ENCODE assay signal across 12 mouse cellular contexts in genomic region chr1:181260949-181261696, GRCm38 (mm10). TPM values are rescaled to one million over a fixed set of nuclear protein-coding genes. Genes with fewer than 3 reads are reported as not detected.
DNase-seq lines count a peak whose midpoint lies in the region; ATAC-seq and TF ChIP-seq lines count a peak whose summit lies in the region.
"Had no signal": no experiment of that assay in that cellular context is flagged by ENCODE, and none has a peak within 500 bp of the region (broad histone marks: within the 10 kb centered on the region; RNA-seq: fewer than 3 reads in every experiment).

No protein-coding gene starts in this region.

- TF ChIP-seq CTCF in lung, embryonic 14.5 days (IDR thresholded peaks at IDR 0.05; ENCODE audit: low read depth): no peak
- TF ChIP-seq CTCF in lung, adult 2 months (IDR thresholded peaks at IDR 0.05; ENCODE audit: insufficient read depth, low read length): no peak
- TF ChIP-seq CTCF in G1E (IDR thresholded peaks at IDR 0.05; ENCODE audit: low read depth, low read length): no peak

- no peak for DNase-seq in lung, embryonic 14.5 days
- no peak for DNase-seq in lung, adult 2 months
- DNase-seq in G1E (ENCODE audit: low spot score): no peak
- DNase-seq in cerebellum, adult 8-10 months: no peak
- DNase-seq in frontal cortex, postnatal 14 days (ENCODE audit: low spot score in 2 of 2): no peak
- no peak for DNase-seq in left cerebral cortex, adult 18-20 months (ENCODE audit: low spot score in 2 of 2)
- DNase-seq: lung, postnatal 14 days; right cerebral cortex, postnatal 14 days had no signal

- TF ChIP-seq POLR2A in lung, adult 2 months (IDR thresholded peaks at IDR 0.05; ENCODE audit: borderline replicate concordance, extremely low read depth, low read depth, low read length): no peak

- no peaks in the 10 kb centered on the region for H3K36me3 ChIP-seq in lung, embryonic 14.5 days (ENCODE audit: insufficient read depth)
- no peaks in the 10 kb centered on the region for H3K36me3 ChIP-seq in G1E (replicated peaks)
- H3K36me3 ChIP-seq in erythroblast, embryonic 14.5 days (ENCODE audit: control insufficient read depth): peaks cover 19% of the 10 kb centered on the region
- no peaks in the 10 kb centered on the region for H3K36me3 ChIP-seq in liver, embryonic 12.5 days
- H3K36me3 ChIP-seq: embryonic facial prominence, embryonic 13.5 days had no signal

- no peaks in the 10 kb centered on the region for H3K27me3 ChIP-seq in lung, embryonic 14.5 days (ENCODE audit: insufficient read depth, low read length)
- H3K27me3 ChIP-seq in G1E (ENCODE audit: insufficient read depth, low read length): peaks cover 3% of the 10 kb centered on the region
- H3K27me3 ChIP-seq in erythroblast, embryonic 14.5 days (ENCODE audit: control insufficient read depth): no peaks in the 10 kb centered on the region
- H3K27me3 ChIP-seq in liver, embryonic 12.5 days (replicated peaks): no peaks in the 10 kb centered on the region

- H3K4me2 ChIP-seq in lung, embryonic 14.5 days: no peak overlapping the region
- peak overlapping the region; percentile 52 for H3K4me2 ChIP-seq in liver, embryonic 12.5 days
- H3K4me2 ChIP-seq: embryonic facial prominence, embryonic 13.5 days had no signal

- peaks cover 3% of the 10 kb centered on the region for H3K4me1 ChIP-seq in lung, embryonic 14.5 days (ENCODE audit: insufficient read depth)
- peaks cover 3% of the 10 kb centered on the region for H3K4me1 ChIP-seq in lung, adult 2 months (ENCODE audit: control insufficient read depth, insufficient read depth, low read length)
- peaks cover 60% of the 10 kb centered on the region for H3K4me1 ChIP-seq in G1E (ENCODE audit: insufficient read depth, low read depth, low read length)
- peaks cover 71% of the 10 kb centered on the region for H3K4me1 ChIP-seq in erythroblast, embryonic 14.5 days (ENCODE audit: control insufficient read depth)
- peaks cover 66% of the 10 kb centered on the region for H3K4me1 ChIP-seq in liver, embryonic 12.5 days

- no peak overlapping the region for H3K4me3 ChIP-seq in lung, embryonic 14.5 days (ENCODE audit: low read depth, low read length)
- no peak overlapping the region for H3K4me3 ChIP-seq in lung, adult 2 months (replicated peaks; ENCODE audit: extremely low read depth, low read depth, low read length)
- no peak overlapping the region; the same call in 1 of the 2 replicates for H3K4me3 ChIP-seq in G1E (ENCODE audit: low read depth, low read length)
- peak overlapping the region; percentile 26 for H3K4me3 ChIP-seq in erythroblast, embryonic 14.5 days (replicated peaks)
- no peak overlapping the region for H3K4me3 ChIP-seq in liver, embryonic 12.5 days
- H3K4me3 ChIP-seq: embryonic facial prominence, embryonic 13.5 days had no signal

- H3K9me3 ChIP-seq in lung, embryonic 14.5 days (ENCODE audit: low read depth, low read length): no peaks in the 10 kb centered on the region
- no peaks in the 10 kb centered on the region for H3K9me3 ChIP-seq in G1E (replicated peaks)
- H3K9me3 ChIP-seq in erythroblast, embryonic 14.5 days (ENCODE audit: control insufficient read depth, low read length): no peaks in the 10 kb centered on the region
- no peaks in the 10 kb centered on the region for H3K9me3 ChIP-seq in liver, embryonic 12.5 days (replicated peaks)
- H3K9me3 ChIP-seq: embryonic facial prominence, embryonic 13.5 days had no signal

- no peak overlapping the region for H3K9ac ChIP-seq in lung, embryonic 14.5 days
- H3K9ac ChIP-seq in liver, embryonic 12.5 days: peak overlapping the region; percentile 61
- H3K9ac ChIP-seq: embryonic facial prominence, embryonic 13.5 days had no signal

- peak overlapping the region; percentile 42; the same call in 1 of the 2 replicates for H3K27ac ChIP-seq in lung, embryonic 14.5 days (ENCODE audit: low read depth)
- peak overlapping the region; percentile 100 for H3K27ac ChIP-seq in liver, embryonic 12.5 days
- H3K27ac ChIP-seq: embryonic facial prominence, embryonic 13.5 days had no signal

- peak; percentile 15; the same call in 1 of the 2 replicates for ATAC-seq in lung, embryonic 14.5 days (ENCODE audit: insufficient read depth)
- peak; percentile 41 for ATAC-seq in G1E (ENCODE audit: extremely low read depth, insufficient number of reproducible peaks, low FRiP score, poor library complexity, severe bottlenecking)
- peak; percentile 25 for ATAC-seq in liver, embryonic 12.5 days
- ATAC-seq: intestine, embryonic 16.5 days had no signal

- WGBS in lung, embryonic 14.5 days: 13% methylated on average over 8 of the region's 8 CpGs
- WGBS in lung, adult 2 months: 30% methylated on average over 8 of the region's 8 CpGs
- WGBS in liver, embryonic 12.5 days (ENCODE audit: insufficient replicate concordance): 27% methylated on average over 8 of the region's 8 CpGs

RNA-seq across cellular contexts. Expression of gene Wdr26, which starts 49.3 kb away (rescaled TPM):
- polyA plus RNA-seq in lung, embryonic 14.5 days (2014; fragmentation: Nextera tagmentation; extraction: Ambion mirVana): 43.7 and 47.3 TPM in 2 replicates
- 35.9 and 43.9 TPM in 2 replicates for polyA plus RNA-seq in lung, adult 2 months (2012; rRNA removed)
- 239 and 297 TPM in 2 replicates for total RNA-seq in G1E (2014; fragmentation: Nextera tagmentation)
- total RNA-seq in G1E (2017): 96.4 and 101 TPM in 2 replicates
- 28.1 and 39.9 TPM in 2 replicates for polyA plus RNA-seq in G1E (2012)
- polyA plus RNA-seq in erythroblast, embryonic 14.5 days (2012): 12.7 and 17.8 TPM in 2 replicates
- polyA plus RNA-seq in liver, embryonic 12.5 days (2016; fragmentation: Nextera tagmentation; extraction: Ambion mirVana): 52.5 and 56.7 TPM in 2 replicates
- 10 to 100 TPM; 98.1 to 98.9 TPM for total RNA-seq in left cerebral cortex, adult 18-20 months (2021)
